Mouse (Mus musculus): ENCODE results near the gene 1810013L24Rik.
"Not testable (repeated sequence)": the region's sequence is repeated elsewhere in the genome, so short reads cannot be mapped to it uniquely, and the experiment has no call there.

Gene 1810013L24Rik

DNA sequence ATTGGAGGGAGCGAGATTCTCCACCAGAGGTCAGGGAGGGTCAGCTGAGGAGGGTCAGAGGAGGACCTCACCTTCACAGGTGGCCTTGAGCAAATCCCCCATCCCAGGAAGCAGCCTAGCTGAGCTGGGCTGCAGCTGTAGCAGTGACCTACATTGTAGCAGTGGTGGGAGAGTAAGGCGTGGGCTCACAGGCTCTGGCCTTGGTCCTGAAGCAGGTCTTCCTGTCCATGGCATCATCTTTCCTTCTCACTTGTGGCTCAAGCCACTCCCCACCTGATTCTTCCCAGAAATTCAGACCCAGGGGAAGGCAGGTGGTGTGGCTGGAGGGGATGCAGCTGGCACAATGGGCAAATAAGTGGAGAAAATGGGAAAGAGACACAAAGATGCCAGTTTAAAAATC, 76.2 kb downstream of the 1810013L24Rik start:
- not testable (repeated sequence) for DNase-seq (ENCODE audit: low read depth)
